In the genomic region with DNA sequence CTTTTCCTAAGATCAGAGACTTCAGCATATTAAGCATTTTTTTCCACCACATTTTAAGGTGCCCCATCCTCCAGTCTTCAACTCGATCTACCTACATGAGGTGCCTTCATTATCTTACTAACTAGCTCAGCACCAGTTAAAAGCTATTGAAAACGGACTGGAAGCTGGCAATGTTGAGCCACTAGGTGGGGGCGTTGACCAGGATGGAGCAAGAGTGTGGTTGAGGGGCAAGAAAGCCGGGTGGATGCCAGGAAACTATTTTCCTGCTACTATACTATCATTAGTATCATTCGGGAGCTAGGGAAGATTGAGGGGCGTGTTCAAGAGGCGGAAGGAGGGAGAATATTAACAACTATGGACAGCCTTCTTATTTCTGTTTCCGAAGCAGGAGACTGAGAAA, we compare ENCODE assay signal across 9 mouse cellular contexts. TPM values are rescaled to one million over a fixed set of nuclear protein-coding genes. Genes with fewer than 3 reads are reported as not detected.
A peak's percentile ranks its signal among the peaks of the same experiment; 100 is the strongest.
DNase-seq lines count a peak whose midpoint lies in the region; ATAC-seq and TF ChIP-seq lines count a peak whose summit lies in the region.
"Had no signal": no experiment of that assay in that cellular context is flagged by ENCODE, and none has a peak within 500 bp of the region (broad histone marks: within the 10 kb centered on the region; RNA-seq: fewer than 3 reads in every experiment).

No protein-coding gene starts in this region.

- no peak overlapping the region for H3K27ac ChIP-seq in heart, embryonic 12.5 days (ENCODE audit: poor library complexity, severe bottlenecking)
- H3K27ac ChIP-seq in forebrain, postnatal 0 days (ENCODE audit: low read depth, low read length): no peak overlapping the region
- no peak overlapping the region for H3K27ac ChIP-seq in kidney, embryonic 14.5 days (ENCODE audit: low read depth, low read length)
- H3K27ac ChIP-seq in midbrain, embryonic 13.5 days: no peak overlapping the region

- peak overlapping the region; percentile 17; the same call in 1 of the 2 replicates for H3K4me3 ChIP-seq in heart, embryonic 12.5 days
- H3K4me3 ChIP-seq in forebrain, postnatal 0 days (ENCODE audit: low read depth, low read length): peak overlapping the region; percentile 14; the same call in 1 of the 2 replicates
- no peak overlapping the region for H3K4me3 ChIP-seq in kidney, embryonic 14.5 days (ENCODE audit: low read length)
- no peak overlapping the region for H3K4me3 ChIP-seq in midbrain, embryonic 13.5 days (replicated peaks)

- H3K36me3 ChIP-seq in heart, embryonic 12.5 days: no peaks in the 10 kb centered on the region
- H3K36me3 ChIP-seq in forebrain, postnatal 0 days (ENCODE audit: insufficient read depth): no peaks in the 10 kb centered on the region
- H3K36me3 ChIP-seq in kidney, embryonic 14.5 days (ENCODE audit: control insufficient read depth, insufficient read depth, low read length): no peaks in the 10 kb centered on the region
- H3K36me3 ChIP-seq in midbrain, embryonic 13.5 days: no peaks in the 10 kb centered on the region

- intact Hi-C loops in gastrocnemius, postnatal 36 days (cut with DNase I): no loop called here

- DNase-seq in heart, adult 11 months: no peak
- peak; percentile 42 for DNase-seq in R1 (ENCODE audit: low read depth, low spot score)
- peak; percentile 59 for DNase-seq in forebrain, postnatal 0 days
- DNase-seq in urinary bladder, adult 18-20 months (ENCODE audit: low spot score in 2 of 2): no peak
- DNase-seq in gastrocnemius, postnatal 36 days: no peak

- H3K4me1 ChIP-seq in heart, embryonic 12.5 days (replicated peaks): peaks cover 3% of the 10 kb centered on the region; the same call in 1 of the 2 replicates
- H3K4me1 ChIP-seq in forebrain, postnatal 0 days (ENCODE audit: insufficient read depth): peaks cover 2% of the 10 kb centered on the region; the same call in 1 of the 2 replicates
- H3K4me1 ChIP-seq in kidney, embryonic 14.5 days (ENCODE audit: control insufficient read depth, insufficient read depth, low read length): peaks cover 5% of the 10 kb centered on the region; the same call in 1 of the 2 replicates
- H3K4me1 ChIP-seq in midbrain, embryonic 13.5 days (replicated peaks): peaks cover 28% of the 10 kb centered on the region

- 7% methylated on average over 8 of the region's 8 CpGs for WGBS in heart, embryonic 12.5 days
- 8% methylated on average over 8 of the region's 8 CpGs for WGBS in forebrain, postnatal 0 days
- WGBS in kidney, embryonic 14.5 days: 10% methylated on average over 8 of the region's 8 CpGs
- 12% methylated on average over 8 of the region's 8 CpGs for WGBS in midbrain, embryonic 13.5 days

- H3K27me3 ChIP-seq in heart, embryonic 12.5 days (replicated peaks): peaks cover 14% of the 10 kb centered on the region
- H3K27me3 ChIP-seq in forebrain, postnatal 0 days (ENCODE audit: insufficient read depth, low read length): peaks cover 13% of the 10 kb centered on the region
- peaks cover 30% of the 10 kb centered on the region for H3K27me3 ChIP-seq in kidney, embryonic 14.5 days (ENCODE audit: control insufficient read depth, insufficient read depth, low read length)
- peaks cover 51% of the 10 kb centered on the region for H3K27me3 ChIP-seq in midbrain, embryonic 13.5 days

- H3K4me2 ChIP-seq in heart, embryonic 12.5 days: peak overlapping the region; percentile 57
- H3K4me2 ChIP-seq in forebrain, postnatal 0 days (ENCODE audit: low read depth): peak overlapping the region; percentile 99
- H3K4me2 ChIP-seq in kidney, embryonic 14.5 days (replicated peaks; ENCODE audit: low read depth, low read length): 0 out of 2 replicates have a peak overlapping the region, but pooled peaks have one; percentile 2
- peak overlapping the region; percentile 26 for H3K4me2 ChIP-seq in midbrain, embryonic 13.5 days (replicated peaks)

- TF ChIP-seq CTCF in forebrain, postnatal 0 days (IDR thresholded peaks at IDR 0.05; ENCODE audit: low read depth): peak; percentile 71

- no peak overlapping the region for H3K9ac ChIP-seq in heart, embryonic 12.5 days
- H3K9ac ChIP-seq in forebrain, postnatal 0 days: no peak overlapping the region
- H3K9ac ChIP-seq in kidney, embryonic 14.5 days (ENCODE audit: low read depth, low read length): no peak overlapping the region
- no peak overlapping the region for H3K9ac ChIP-seq in midbrain, embryonic 13.5 days (replicated peaks)

- ATAC-seq in heart, embryonic 12.5 days (ENCODE audit: insufficient number of reproducible peaks, low FRiP score): no peak
- ATAC-seq in forebrain, postnatal 0 days: no peak
- no peak for ATAC-seq in kidney, embryonic 14.5 days (ENCODE audit: low FRiP score, low TSS enrichment)
- no peak for ATAC-seq in midbrain, embryonic 13.5 days

- H3K9me3 ChIP-seq in heart, embryonic 12.5 days (replicated peaks): no peaks in the 10 kb centered on the region
- H3K9me3 ChIP-seq in forebrain, postnatal 0 days (ENCODE audit: low read length): no peaks in the 10 kb centered on the region
- H3K9me3 ChIP-seq in kidney, embryonic 14.5 days (ENCODE audit: control insufficient read depth, low read length): no peaks in the 10 kb centered on the region
- H3K9me3 ChIP-seq in midbrain, embryonic 13.5 days: no peaks in the 10 kb centered on the region

RNA-seq across cellular contexts. Expression of a gene that starts 1.5 kb away (rescaled TPM):
- polyA plus RNA-seq in heart, embryonic 12.5 days (2016; fragmentation: Nextera tagmentation; extraction: Ambion mirVana): 1.2 and 1.6 TPM in 2 replicates
- total RNA-seq in forebrain, postnatal 0 days (2014; rRNA removed): 8.2 and 9.3 TPM in 2 replicates
- 0.67 and 2.8 TPM in 2 replicates for polyA plus RNA-seq in forebrain, postnatal 0 days (2015; fragmentation: Nextera tagmentation; extraction: Ambion mirVana)
- 0.12 and 0.19 TPM in 2 replicates for polyA plus RNA-seq in kidney, embryonic 14.5 days (2014; fragmentation: Nextera tagmentation; extraction: Ambion mirVana)
- 1.2 and 1.3 TPM in 2 replicates for polyA plus RNA-seq in midbrain, embryonic 13.5 days (2015; fragmentation: Nextera tagmentation; extraction: Ambion mirVana)
- under 1 TPM in 1 of 2 experiments, not detected in 1; 0.10 TPM for total RNA-seq in gastrocnemius, postnatal 36 days (2021)
- total RNA-seq: liver, adult 2 months had no signal
- polyA plus RNA-seq: liver, adult 2 months had no signal

Comparison
In these comparisons a context has a peak if more than half of its experiments do, and no peak if none do; other contexts are left out.
1. H3K4me2 ChIP-seq: peak in every context shown above with its lines; median percentile 99 in forebrain, postnatal 0 days; 57 in heart, embryonic 12.5 days; 26 in midbrain, embryonic 13.5 days; 2 in kidney, embryonic 14.5 days.
2. H3K4me3 ChIP-seq: peak in heart, embryonic 12.5 days (single experiment) and forebrain, postnatal 0 days (single experiment); none in kidney, embryonic 14.5 days (single experiment) and midbrain, embryonic 13.5 days (single experiment).
3. DNase-seq: peak in R1 (single experiment) and forebrain, postnatal 0 days (single experiment); none in heart, adult 11 months (single experiment), urinary bladder, adult 18-20 months (0 of 2) and gastrocnemius, postnatal 36 days (0 of 2).